Mouse (Mus musculus) heart, embryonic 16.5 days (tissue): ENCODE measurements around the gene Hus1. TPM values are rescaled to one million over a fixed set of nuclear protein-coding genes. Genes with fewer than 3 reads are reported as not detected.

Experiments used
- ATAC-seq: fragments of 200-750 bp; cut with Nextera tagmentation; replicated peaks from 2 replicates; pipeline ENCODE4 v1.8.0; 2017; ENCODE audit warnings: moderate number of reproducible peaks; ENCODE audit not compliant: insufficient read depth, low FRiP score; ENCODE audit errors: extremely low read depth
- H3K27ac ChIP-seq: fragments of 300-500 bp; sonication (generic); 2 replicates; pipeline ENCODE4 v1.5.1; 2014; ENCODE audit warnings: mild to moderate bottlenecking, low read length, control low read depth, moderate library complexity
- H3K27me3 ChIP-seq: fragments of 300-500 bp; sonication (generic); 2 replicates; pipeline ENCODE4 v1.6.1; 2014; ENCODE audit warnings: low read length, mixed read lengths; ENCODE audit not compliant: control insufficient read depth, insufficient read depth
- H3K36me3 ChIP-seq: fragments of 300-500 bp; sonication (generic); 2 replicates; pipeline ENCODE4 v1.6.1; 2014; ENCODE audit not compliant: control insufficient read depth, insufficient read depth
- H3K4me1 ChIP-seq: fragments of 300-500 bp; sonication (generic); 2 replicates; pipeline ENCODE4 v1.6.1; 2014; ENCODE audit warnings: low read length, mixed read lengths; ENCODE audit not compliant: control insufficient read depth, insufficient read depth
- H3K4me2 ChIP-seq: fragments of 300-500 bp; sonication (generic); 2 replicates; pipeline ENCODE4 v1.6.1; 2014; ENCODE audit warnings: low read depth, mild to moderate bottlenecking, control low read depth, low read length
- H3K4me3 ChIP-seq: fragments of 300-500 bp; sonication (generic); 2 replicates; pipeline ENCODE4 v1.5.1; 2014; ENCODE audit warnings: mild to moderate bottlenecking, control low read depth, low read length
- H3K9ac ChIP-seq: fragments of 300-500 bp; sonication (generic); 2 replicates; pipeline ENCODE4 v1.6.1; 2014; ENCODE audit warnings: low read length, control low read depth
- H3K9me3 ChIP-seq: fragments of 300-500 bp; sonication (generic); replicated peaks from 2 replicates; pipeline ENCODE4 v1.6.1; 2016; ENCODE audit warnings: low read length; ENCODE audit not compliant: control insufficient read depth
- WGBS: fragments of 180-500 bp; shearing (Covaris S2); extraction: QIAGEN DNeasy Blood & Tissue Kit; methylation state at CpG from one replicate; pipeline ENCODE4 v1.1.7; 2014; 5-methylcytosine and 5-hydroxymethylcytosine counted together
- polyA plus RNA-seq: library from polyadenylated mRNA; unstranded; fragments of >200 nt; fragmentation: Nextera tagmentation; extraction: Ambion mirVana; gene quantifications from 2 replicates; pipeline ENCODE4 v1.2.1, GENCODE M21; 2015

Hus1 gene
- polyA plus RNA-seq, 1 experiment from 2014 or later, result 13.3 TPM

DNA sequence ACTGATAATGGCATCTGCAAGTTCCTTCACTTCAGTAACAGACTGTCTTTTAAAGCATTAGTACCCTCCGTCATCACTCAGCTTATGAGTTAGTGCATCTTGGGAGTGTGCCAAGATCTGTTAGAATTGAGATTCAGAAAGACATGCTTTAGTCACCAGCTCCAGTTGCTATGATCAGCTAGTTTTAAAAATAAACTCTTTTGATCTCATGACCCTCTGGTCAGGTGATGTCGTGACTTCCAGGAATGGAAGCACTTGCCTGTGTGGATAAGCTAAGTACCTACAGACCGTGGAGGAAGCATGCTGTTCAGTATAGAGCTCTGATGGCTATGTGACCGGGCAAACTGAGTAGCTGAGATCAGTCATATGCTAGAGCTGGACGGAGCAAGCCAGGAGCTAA, 36.1 kb upstream of the Hus1 start:
- peak overlapping the region; percentile 71 for H3K27ac ChIP-seq
- ATAC-seq, result peak; percentile 85
- no peak overlapping the region for H3K4me3 ChIP-seq
- 26% methylated on average over 5 of the region's 5 CpGs for WGBS
- H3K36me3 ChIP-seq, result no peaks in the 10 kb centered on the region
- no peak overlapping the region for H3K9ac ChIP-seq
- H3K4me1 ChIP-seq, result peaks cover 27% of the 10 kb centered on the region
- H3K4me2 ChIP-seq, result peak overlapping the region; percentile 20; the same call in 1 of the 2 replicates
- H3K9me3 ChIP-seq, result no peaks in the 10 kb centered on the region
- H3K27me3 ChIP-seq, result no peaks in the 10 kb centered on the region

DNA sequence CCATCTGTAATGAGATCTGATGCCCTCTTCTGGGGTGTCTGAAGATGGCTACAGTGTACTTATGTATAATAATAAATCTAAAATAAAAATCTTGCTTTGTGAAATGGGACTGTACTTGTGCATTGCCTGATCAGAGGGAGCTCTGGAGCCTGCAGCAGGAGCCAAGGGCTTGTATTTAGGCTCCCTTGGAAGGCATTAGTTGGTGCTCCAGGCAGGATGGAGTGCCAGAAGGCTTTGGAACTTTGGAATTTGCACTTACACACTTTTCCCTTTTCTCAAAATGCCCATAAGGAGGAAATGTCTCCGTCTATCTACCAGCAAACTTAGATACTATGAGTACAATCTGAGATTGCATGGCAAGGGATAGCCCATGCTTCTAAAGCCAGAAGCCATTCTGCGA, 35.6 kb upstream of the Hus1 start:
- no peak overlapping the region; the same call in 1 of the 2 replicates for H3K4me2 ChIP-seq
- WGBS, result 48% methylated on average over 2 of the region's 2 CpGs

DNA sequence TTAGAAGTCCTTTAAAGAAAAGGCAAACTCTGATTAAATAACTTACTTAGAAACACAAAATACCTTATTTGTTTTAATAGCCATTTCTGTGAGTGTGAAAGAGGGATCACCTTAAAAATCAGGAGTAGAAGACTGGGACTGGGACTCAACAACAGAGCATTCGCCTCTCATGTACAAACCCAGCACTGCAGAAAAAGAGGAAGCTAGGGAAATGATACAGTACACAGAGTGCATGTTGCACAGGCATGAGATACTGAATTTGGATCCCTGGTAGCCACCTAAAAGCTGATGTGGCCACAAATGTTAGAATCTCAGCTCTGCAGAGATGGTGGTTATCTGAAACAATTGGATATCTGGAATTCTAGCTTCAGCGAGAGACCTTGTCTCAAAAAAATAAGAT, 20.5 kb upstream of the Hus1 start:
- Histone ChIP-seq H3K4me1 (no peaks in the 10 kb centered on the region), H3K27ac (no peak overlapping the region), H3K9me3 (0 out of 2 replicates have a peak, but pooled peaks cover 3% of the 10 kb centered on the region), H3K4me2 (no peak overlapping the region), H3K27me3 (no peaks in the 10 kb centered on the region), H3K36me3 (no peaks in the 10 kb centered on the region), H3K4me3 (no peak overlapping the region), H3K9ac (no peak overlapping the region)
- WGBS, result 81% methylated on average over 2 of the region's 2 CpGs
- no peak for ATAC-seq

More for the DNA sequence above, 35.6 kb upstream of the Hus1 start:
- ATAC-seq, result no peak
- Histone ChIP-seq H3K4me1 (peaks cover 27% of the 10 kb centered on the region), H3K27ac (peak overlapping the region; percentile 71), H3K27me3 (no peaks in the 10 kb centered on the region), H3K9me3 (no peaks in the 10 kb centered on the region), H3K9ac (no peak overlapping the region), H3K4me3 (no peak overlapping the region), H3K36me3 (no peaks in the 10 kb centered on the region)

DNA sequence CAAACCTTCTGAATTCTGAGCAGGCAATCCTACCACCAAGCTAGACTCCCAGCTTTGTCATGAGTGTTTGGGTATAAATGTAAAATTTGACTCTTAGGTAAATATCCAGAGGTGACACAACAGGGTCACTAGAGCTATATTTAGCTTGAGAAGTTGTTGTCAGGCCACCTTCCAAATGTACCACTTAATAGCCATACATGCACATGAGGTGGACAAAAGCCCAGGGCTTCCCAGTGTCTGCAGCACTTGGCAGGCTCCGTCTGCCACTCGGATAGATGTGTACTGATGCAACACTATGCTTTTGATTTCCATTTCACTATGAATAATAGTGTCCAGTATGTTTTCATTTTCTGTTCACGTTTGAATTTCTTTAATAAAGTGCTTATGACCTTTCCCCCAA, 14.2 kb upstream of the Hus1 start:
- no peak overlapping the region for H3K9ac ChIP-seq
- H3K9me3 ChIP-seq, result no peaks in the 10 kb centered on the region
- peak overlapping the region; percentile 59 for H3K27ac ChIP-seq
- no peak overlapping the region for H3K4me3 ChIP-seq
- H3K36me3 ChIP-seq, result no peaks in the 10 kb centered on the region
- H3K27me3 ChIP-seq, result no peaks in the 10 kb centered on the region
- H3K4me1 ChIP-seq, result no peaks in the 10 kb centered on the region
- peak; percentile 63; the same call in 1 of the 2 replicates for ATAC-seq
- 53% methylated on average over 3 of the region's 3 CpGs for WGBS
- no peak overlapping the region for H3K4me2 ChIP-seq

DNA sequence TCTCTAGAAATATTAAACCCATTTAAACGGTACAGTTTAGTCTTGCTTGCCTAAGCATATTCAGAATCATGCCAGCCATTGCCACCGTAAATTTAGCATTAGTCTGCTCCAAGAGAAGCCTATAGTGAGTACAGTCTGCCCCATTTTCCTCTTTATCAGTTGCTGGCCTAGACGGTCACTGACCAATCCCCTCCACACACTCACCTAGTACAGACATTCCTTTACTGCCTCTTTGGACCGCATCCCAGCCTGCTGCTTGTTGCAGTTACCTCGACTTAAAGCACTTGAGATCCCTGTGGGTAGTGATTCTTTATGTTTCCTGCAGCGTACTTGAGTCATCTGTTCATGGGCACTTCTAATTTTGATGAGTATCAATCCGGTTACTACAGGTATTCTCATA, 13.8 kb upstream of the Hus1 start:
- peak; percentile 69 for ATAC-seq
- Histone ChIP-seq H3K4me3 (no peak overlapping the region), H3K36me3 (no peaks in the 10 kb centered on the region), H3K9ac (no peak overlapping the region), H3K9me3 (no peaks in the 10 kb centered on the region), H3K4me1 (no peaks in the 10 kb centered on the region), H3K4me2 (no peak overlapping the region), H3K27me3 (no peaks in the 10 kb centered on the region), H3K27ac (peak overlapping the region; percentile 59)
- WGBS, result 45% methylated on average over 7 of the region's 7 CpGs

DNA sequence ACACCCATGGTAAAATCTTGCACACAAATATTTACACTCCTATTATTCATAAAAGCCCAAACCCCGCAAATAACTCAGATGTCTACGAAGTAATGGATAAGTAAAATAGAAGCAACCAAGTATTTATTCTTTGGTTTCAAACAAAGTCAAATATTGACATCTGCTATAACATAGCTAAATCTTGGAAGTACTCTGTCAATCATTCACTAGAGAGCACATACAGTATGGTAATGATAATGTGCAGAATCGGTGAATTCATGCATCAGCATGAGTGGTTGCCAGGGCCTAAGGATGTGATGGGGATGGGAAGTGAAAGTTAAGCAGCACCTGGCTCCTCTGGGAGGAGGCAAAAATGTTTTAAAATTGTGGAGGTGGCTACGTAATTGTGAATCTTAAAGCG, 9.2 kb upstream of the Hus1 start:
- 86% methylated on average over 5 of the region's 5 CpGs for WGBS
- ATAC-seq, result no peak

DNA sequence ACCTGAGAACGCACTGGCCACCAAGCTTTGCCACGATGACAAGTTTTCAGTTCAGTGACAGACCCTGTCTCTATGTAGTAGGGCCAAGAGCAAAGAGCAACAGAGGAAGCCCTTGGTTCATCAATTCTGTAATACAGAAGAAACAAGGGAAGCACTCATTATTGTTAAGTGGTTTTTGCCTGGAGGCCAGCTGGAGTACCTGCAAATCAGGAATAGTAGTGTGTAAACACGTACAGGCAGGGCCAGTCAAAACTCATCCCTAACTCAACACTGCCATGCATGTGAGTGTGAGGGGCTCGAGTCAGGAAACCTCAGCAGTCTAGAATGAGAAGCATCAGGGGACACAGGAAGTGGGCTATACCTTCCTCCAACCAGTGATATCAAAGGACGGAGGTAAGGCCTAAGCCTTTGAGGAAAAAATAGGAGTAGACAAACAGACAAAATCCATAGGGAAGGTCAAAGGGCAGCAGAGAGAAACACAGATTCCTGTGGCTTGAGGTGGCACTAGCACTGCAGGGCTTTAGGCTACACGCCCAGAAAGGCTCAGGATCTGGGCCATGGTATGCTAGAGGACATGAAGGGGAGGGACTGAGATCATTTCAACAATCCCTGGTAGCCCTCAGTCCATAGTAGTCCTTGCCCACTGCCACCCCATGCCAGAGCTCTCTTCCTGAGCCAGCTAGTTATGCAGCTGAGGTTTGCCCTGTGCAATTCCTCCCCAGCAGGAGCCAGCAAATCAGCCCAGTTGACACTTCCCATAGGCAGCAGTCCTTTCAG, 7.7 kb upstream of the Hus1 start:
- no peaks in the 10 kb centered on the region for H3K27me3 ChIP-seq
- no peak for ATAC-seq
- no peak overlapping the region for H3K4me3 ChIP-seq
- no peak overlapping the region for H3K4me2 ChIP-seq
- no peak overlapping the region for H3K9ac ChIP-seq
- no peaks in the 10 kb centered on the region for H3K9me3 ChIP-seq
- H3K36me3 ChIP-seq, result no peaks in the 10 kb centered on the region
- WGBS, result 62% methylated on average over 6 of the region's 6 CpGs
- no peaks in the 10 kb centered on the region for H3K4me1 ChIP-seq
- no peak overlapping the region for H3K27ac ChIP-seq

More for the DNA sequence above, 9.2 kb upstream of the Hus1 start:
- no peak overlapping the region for H3K4me2 ChIP-seq
- H3K36me3 ChIP-seq, result no peaks in the 10 kb centered on the region
- H3K4me3 ChIP-seq, result no peak overlapping the region
- no peaks in the 10 kb centered on the region for H3K27me3 ChIP-seq
- H3K27ac ChIP-seq, result no peak overlapping the region
- H3K4me1 ChIP-seq, result no peaks in the 10 kb centered on the region
- H3K9me3 ChIP-seq, result no peaks in the 10 kb centered on the region
- H3K9ac ChIP-seq, result no peak overlapping the region

DNA sequence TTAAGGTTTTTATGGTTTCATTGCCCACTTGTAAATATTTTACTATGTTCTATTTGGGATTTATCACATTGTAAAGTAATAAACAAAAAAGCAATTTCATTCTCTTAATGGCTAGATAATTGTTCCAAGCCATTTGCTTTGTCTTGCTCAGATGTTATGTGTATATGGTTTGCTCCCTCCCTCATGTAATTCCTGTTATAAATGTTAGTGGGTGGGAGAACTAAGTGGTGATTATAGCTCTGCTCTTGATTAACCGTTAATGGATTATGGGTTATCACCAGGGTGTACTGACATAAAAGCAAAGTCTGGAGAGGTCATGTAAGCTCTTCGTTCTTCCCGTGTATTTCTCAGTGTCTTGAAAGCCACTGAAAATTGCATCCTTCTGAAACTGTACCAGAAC, 3.7 kb upstream of the Hus1 start:
- Histone ChIP-seq H3K27me3 (no peaks in the 10 kb centered on the region), H3K9me3 (no peaks in the 10 kb centered on the region), H3K4me3 (no peak overlapping the region), H3K4me1 (peaks cover 6% of the 10 kb centered on the region), H3K36me3 (no peaks in the 10 kb centered on the region), H3K4me2 (no peak overlapping the region), H3K27ac (no peak overlapping the region), H3K9ac (no peak overlapping the region)
- WGBS, result 77% methylated on average over 3 of the region's 3 CpGs
- no peak for ATAC-seq

DNA sequence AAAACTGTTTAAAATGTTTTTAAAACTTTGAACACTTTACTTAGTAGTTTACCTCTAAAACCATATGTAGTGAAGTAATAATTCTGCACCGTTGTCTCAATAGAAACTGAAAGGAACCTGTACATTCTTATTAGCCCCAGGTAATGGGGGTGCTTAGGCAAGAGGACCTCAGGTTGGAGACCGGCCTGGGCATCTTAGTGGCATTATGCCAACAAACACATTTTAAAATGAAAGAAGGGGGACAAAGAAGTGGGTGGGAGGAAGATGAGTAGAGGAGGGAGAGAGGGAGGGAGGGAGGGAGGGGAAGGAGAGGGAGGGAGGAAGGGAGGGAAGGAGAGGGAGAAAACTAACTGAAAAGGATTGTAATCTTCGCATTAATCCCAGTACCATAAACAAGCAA, 357 bp upstream of the Hus1 start:
- Histone ChIP-seq H3K4me1 (peaks cover 11% of the 10 kb centered on the region), H3K4me2 (peak overlapping the region; percentile 89), H3K27me3 (no peaks in the 10 kb centered on the region), H3K36me3 (peaks cover 9% of the 10 kb centered on the region; the same call in 1 of the 2 replicates), H3K9me3 (no peaks in the 10 kb centered on the region), H3K27ac (peak overlapping the region; percentile 90), H3K9ac (peak overlapping the region; percentile 89), H3K4me3 (peak overlapping the region; percentile 78)
- 4% methylated on average over 3 of the region's 3 CpGs for WGBS
- peak; percentile 19; the same call in 1 of the 2 replicates for ATAC-seq
